Mouse (Mus musculus): ENCODE data around the gene Fbxl7. TPM values are rescaled to one million over a fixed set of nuclear protein-coding genes. Genes with fewer than 3 reads are reported as not detected.

The Fbxl7 gene
- polyA plus RNA-seq, 1 experiment from 2014 or later: 15.2 TPM

- H3K27me3 ChIP-seq: no peaks in the 10 kb centered on the region
- ATAC-seq (ENCODE audit: insufficient number of reproducible peaks, low FRiP score, low TSS enrichment, low read depth): no peak
- H3K9me3 ChIP-seq: no peaks in the 10 kb centered on the region
- H3K36me3 ChIP-seq: no peaks in the 10 kb centered on the region
- no peak overlapping the region for H3K4me2 ChIP-seq
- 83% methylated on average over 9 of the region's 9 CpGs for WGBS
- H3K9ac ChIP-seq: no peak overlapping the region
- H3K4me3 ChIP-seq: no peak overlapping the region
- no peaks in the 10 kb centered on the region for H3K4me1 ChIP-seq
- H3K27ac ChIP-seq: no peak overlapping the region
Observed at GRCm38 (mm10) chr15:26682279-26682678, 213.1 kb downstream of the Fbxl7 start.

GRCm38 (mm10) chr15:26673239-26673859, 222.0 kb downstream of the Fbxl7 start:
- H3K9ac ChIP-seq: no peak overlapping the region
- H3K4me2 ChIP-seq: no peak overlapping the region
- no peaks in the 10 kb centered on the region for H3K27me3 ChIP-seq
- no peak overlapping the region for H3K4me3 ChIP-seq
- no peaks in the 10 kb centered on the region for H3K9me3 ChIP-seq
- no peak for ATAC-seq (ENCODE audit: insufficient number of reproducible peaks, low FRiP score, low TSS enrichment, low read depth)
- H3K4me1 ChIP-seq: peaks cover 6% of the 10 kb centered on the region; the same call in 1 of the 2 replicates
- no peak overlapping the region for H3K27ac ChIP-seq
- WGBS: 63% methylated on average over 5 of the region's 5 CpGs
- no peaks in the 10 kb centered on the region for H3K36me3 ChIP-seq

- WGBS: 43% methylated on average over 8 of the region's 8 CpGs
Observed at GRCm38 (mm10) chr15:26654988-26655387, 240.4 kb downstream of the Fbxl7 start.

GRCm38 (mm10) chr15:26642563-26642962, 252.8 kb downstream of the Fbxl7 start:
- 82% methylated on average over 4 of the region's 4 CpGs for WGBS
- Histone ChIP-seq H3K9ac (no peak overlapping the region), H3K36me3 (no peaks in the 10 kb centered on the region), H3K4me2 (no peak overlapping the region), H3K4me1 (no peaks in the 10 kb centered on the region), H3K9me3 (no peaks in the 10 kb centered on the region), H3K27ac (no peak overlapping the region), H3K4me3 (no peak overlapping the region), H3K27me3 (no peaks in the 10 kb centered on the region)
- no peak for ATAC-seq (ENCODE audit: insufficient number of reproducible peaks, low FRiP score, low TSS enrichment, low read depth)

More at GRCm38 (mm10) chr15:26654988-26655387, 240.4 kb downstream of the Fbxl7 start:
- H3K27me3 ChIP-seq: no peaks in the 10 kb centered on the region
- no peaks in the 10 kb centered on the region for H3K36me3 ChIP-seq
- H3K9me3 ChIP-seq: no peaks in the 10 kb centered on the region
- 0 out of 2 replicates have a peak overlapping the region, but pooled peaks have one; percentile 5 for H3K4me2 ChIP-seq
- 0 out of 2 replicates have a peak, but pooled peaks cover 5% of the 10 kb centered on the region for H3K4me1 ChIP-seq
- no peak overlapping the region for H3K4me3 ChIP-seq
- no peak overlapping the region for H3K27ac ChIP-seq
- H3K9ac ChIP-seq: no peak overlapping the region
- ATAC-seq (ENCODE audit: insufficient number of reproducible peaks, low FRiP score, low TSS enrichment, low read depth): no peak

GRCm38 (mm10) chr15:26639726-26640125, 255.7 kb downstream of the Fbxl7 start:
- H3K27ac ChIP-seq: no peak overlapping the region
- no peaks in the 10 kb centered on the region for H3K9me3 ChIP-seq
- H3K4me1 ChIP-seq: no peaks in the 10 kb centered on the region
- no peaks in the 10 kb centered on the region for H3K27me3 ChIP-seq
- H3K4me3 ChIP-seq: no peak overlapping the region
- H3K4me2 ChIP-seq: no peak overlapping the region
- H3K9ac ChIP-seq: no peak overlapping the region
- WGBS: 59% methylated on average over 7 of the region's 7 CpGs
- no peak for ATAC-seq (ENCODE audit: insufficient number of reproducible peaks, low FRiP score, low TSS enrichment, low read depth)
- H3K36me3 ChIP-seq: no peaks in the 10 kb centered on the region

GRCm38 (mm10) chr15:26635591-26635990, 259.8 kb downstream of the Fbxl7 start:
- H3K4me3 ChIP-seq: no peak overlapping the region
- no peak for ATAC-seq (ENCODE audit: insufficient number of reproducible peaks, low FRiP score, low TSS enrichment, low read depth)
- no peaks in the 10 kb centered on the region for H3K9me3 ChIP-seq
- H3K4me1 ChIP-seq: no peaks in the 10 kb centered on the region
- H3K27me3 ChIP-seq: no peaks in the 10 kb centered on the region
- WGBS: 70% methylated on average over 5 of the region's 5 CpGs
- no peaks in the 10 kb centered on the region for H3K36me3 ChIP-seq
- H3K27ac ChIP-seq: no peak overlapping the region
- H3K9ac ChIP-seq: no peak overlapping the region
- no peak overlapping the region for H3K4me2 ChIP-seq

GRCm38 (mm10) chr15:26628181-26628580, 267.2 kb downstream of the Fbxl7 start:
- Histone ChIP-seq H3K36me3 (no peaks in the 10 kb centered on the region), H3K4me2 (no peak overlapping the region), H3K4me3 (no peak overlapping the region), H3K9ac (no peak overlapping the region), H3K9me3 (no peaks in the 10 kb centered on the region), H3K4me1 (no peaks in the 10 kb centered on the region), H3K27me3 (no peaks in the 10 kb centered on the region), H3K27ac (no peak overlapping the region)
- no peak for ATAC-seq (ENCODE audit: insufficient number of reproducible peaks, low FRiP score, low TSS enrichment, low read depth)
- 79% methylated on average over 2 of the region's 2 CpGs for WGBS

- WGBS: 94% methylated on average over 17 of the region's 17 CpGs
- peaks cover 13% of the 10 kb centered on the region for H3K4me1 ChIP-seq
- no peak overlapping the region for H3K9ac ChIP-seq
- no peak for ATAC-seq (ENCODE audit: insufficient number of reproducible peaks, low FRiP score, low TSS enrichment, low read depth)
- no peak overlapping the region for H3K27ac ChIP-seq
- no peaks in the 10 kb centered on the region for H3K36me3 ChIP-seq
- H3K9me3 ChIP-seq: no peaks in the 10 kb centered on the region
- no peak overlapping the region for H3K4me2 ChIP-seq
- no peaks in the 10 kb centered on the region for H3K27me3 ChIP-seq
- H3K4me3 ChIP-seq: no peak overlapping the region
Observed at GRCm38 (mm10) chr15:26623242-26623641, 272.1 kb downstream of the Fbxl7 start.

- H3K9me3 ChIP-seq: no peaks in the 10 kb centered on the region
- H3K4me3 ChIP-seq: no peak overlapping the region
- H3K9ac ChIP-seq: no peak overlapping the region
- peaks cover 14% of the 10 kb centered on the region for H3K4me1 ChIP-seq
- ATAC-seq (ENCODE audit: insufficient number of reproducible peaks, low FRiP score, low TSS enrichment, low read depth): no peak
- H3K27ac ChIP-seq: no peak overlapping the region
- H3K4me2 ChIP-seq: no peak overlapping the region
- WGBS: 26% methylated on average over 5 of the region's 5 CpGs
- no peaks in the 10 kb centered on the region for H3K36me3 ChIP-seq
- no peaks in the 10 kb centered on the region for H3K27me3 ChIP-seq
Observed at GRCm38 (mm10) chr15:26620279-26620678, 275.1 kb downstream of the Fbxl7 start.

GRCm38 (mm10) chr15:26619221-26619620, 276.2 kb downstream of the Fbxl7 start:
- 33% methylated on average over 7 of the region's 7 CpGs for WGBS
- no peak overlapping the region for H3K27ac ChIP-seq
- no peak for ATAC-seq (ENCODE audit: insufficient number of reproducible peaks, low FRiP score, low TSS enrichment, low read depth)

GRCm38 (mm10) chr15:26596239-26596638, 299.1 kb downstream of the Fbxl7 start:
- 92% methylated on average over 3 of the region's 3 CpGs for WGBS
- Histone ChIP-seq H3K27ac (no peak overlapping the region), H3K4me3 (no peak overlapping the region), H3K4me1 (no peaks in the 10 kb centered on the region), H3K9ac (no peak overlapping the region), H3K36me3 (no peaks in the 10 kb centered on the region), H3K9me3 (no peaks in the 10 kb centered on the region), H3K27me3 (no peaks in the 10 kb centered on the region), H3K4me2 (no peak overlapping the region)
- no peak for ATAC-seq (ENCODE audit: insufficient number of reproducible peaks, low FRiP score, low TSS enrichment, low read depth)

More at GRCm38 (mm10) chr15:26619221-26619620, 276.2 kb downstream of the Fbxl7 start:
- no peaks in the 10 kb centered on the region for H3K9me3 ChIP-seq
- H3K36me3 ChIP-seq: no peaks in the 10 kb centered on the region
- no peak overlapping the region for H3K4me2 ChIP-seq
- no peak overlapping the region for H3K9ac ChIP-seq
- no peaks in the 10 kb centered on the region for H3K27me3 ChIP-seq
- no peak overlapping the region for H3K4me3 ChIP-seq
- H3K4me1 ChIP-seq: peaks cover 14% of the 10 kb centered on the region

GRCm38 (mm10) chr15:26579947-26580709, 315.3 kb downstream of the Fbxl7 start:
- no peaks in the 10 kb centered on the region for H3K9me3 ChIP-seq
- ATAC-seq (ENCODE audit: insufficient number of reproducible peaks, low FRiP score, low TSS enrichment, low read depth): no peak
- no peaks in the 10 kb centered on the region for H3K27me3 ChIP-seq
- no peak overlapping the region for H3K4me2 ChIP-seq
- no peak overlapping the region for H3K27ac ChIP-seq
- 78% methylated on average over 8 of the region's 8 CpGs for WGBS
- H3K4me3 ChIP-seq: no peak overlapping the region
- no peak overlapping the region for H3K9ac ChIP-seq
- no peaks in the 10 kb centered on the region for H3K36me3 ChIP-seq
- no peaks in the 10 kb centered on the region for H3K4me1 ChIP-seq
